Mouse (Mus musculus) layer of hippocampus, adult 11-12 months (tissue): ENCODE data around the gene H1fx.
"Not testable (repeated sequence)": the region's sequence is repeated elsewhere in the genome, so short reads cannot be mapped to it uniquely, and the experiment has no call there.

Source experiments
- DNase-seq: peaks from one replicate; pipeline ENCODE4 v3.0.0; 2022; ENCODE audit warnings: low spot score

H1fx gene

DNA sequence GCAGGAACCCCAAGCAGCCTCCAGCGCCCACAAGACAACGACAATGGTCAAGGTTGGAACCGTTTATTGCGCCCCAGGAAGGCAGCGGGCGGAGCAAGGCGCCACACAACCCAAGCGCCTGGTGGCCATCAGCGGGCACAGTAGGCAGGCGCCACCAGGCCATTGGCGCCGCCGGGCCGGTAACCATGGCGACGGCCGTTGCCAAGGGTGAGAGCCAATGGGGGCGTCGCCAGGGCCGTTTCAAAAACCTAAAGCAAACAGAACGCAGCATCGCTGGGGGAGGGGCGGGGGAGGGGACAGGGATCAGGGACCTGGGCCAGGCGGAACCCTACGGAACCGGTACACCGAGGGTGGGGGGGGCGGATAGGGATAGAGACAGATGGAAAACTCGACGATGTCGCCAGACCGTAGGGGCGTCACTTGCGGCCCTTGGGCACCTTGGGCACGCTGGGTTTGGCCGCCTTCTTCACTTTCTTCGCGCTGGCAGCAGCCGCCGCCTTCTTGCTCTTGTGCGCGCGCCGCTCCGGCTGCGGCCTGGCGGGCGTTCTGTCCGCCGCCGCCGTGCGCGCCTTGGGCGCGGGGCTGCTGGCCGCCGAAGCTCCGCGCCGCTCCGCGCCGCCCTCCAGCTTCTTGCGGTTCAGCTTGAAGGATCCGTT is 935 bp downstream of the H1fx start:
- DNase-seq = peak; percentile 83

DNA sequence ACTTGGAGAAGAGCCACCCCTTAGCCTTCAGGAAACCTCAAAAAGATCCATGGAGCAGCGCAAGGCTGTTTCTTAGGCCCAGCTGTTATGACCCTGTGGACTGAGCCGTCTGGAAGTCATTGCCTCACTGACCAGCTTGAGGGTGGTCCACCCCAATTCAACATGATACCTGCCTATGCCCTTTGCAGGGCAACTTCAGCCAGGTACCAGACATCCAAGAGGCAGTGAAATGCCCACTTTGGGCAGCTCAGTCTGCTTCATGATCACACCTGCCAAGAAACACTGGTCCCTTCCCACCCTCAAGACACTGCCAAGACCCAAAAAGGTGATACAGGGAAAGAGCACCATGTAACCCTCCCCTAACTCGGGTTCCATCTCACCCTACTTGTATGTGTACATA is 1.7 kb downstream of the H1fx start:
- DNase-seq = no peak

DNA sequence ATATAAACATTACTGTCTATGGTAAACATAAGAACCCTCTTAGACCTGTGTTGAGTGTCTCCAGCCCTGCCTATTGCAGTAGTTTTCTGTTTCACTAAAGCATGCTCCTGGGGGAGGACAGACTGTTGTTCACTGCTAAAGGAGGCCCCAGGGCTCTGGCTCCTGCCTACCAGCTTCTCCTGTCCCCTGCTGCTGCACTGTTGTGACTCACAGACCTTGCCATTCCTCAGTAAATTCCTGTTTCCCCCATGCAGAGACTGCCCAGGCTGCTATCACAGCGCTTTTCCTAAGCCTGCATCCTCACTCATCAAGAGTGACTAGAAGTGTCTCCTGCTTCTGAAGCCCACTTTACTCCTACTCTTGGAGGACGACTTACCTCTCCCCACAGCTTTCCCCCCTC is 11.4 kb downstream of the H1fx start:
- DNase-seq = no peak

DNA sequence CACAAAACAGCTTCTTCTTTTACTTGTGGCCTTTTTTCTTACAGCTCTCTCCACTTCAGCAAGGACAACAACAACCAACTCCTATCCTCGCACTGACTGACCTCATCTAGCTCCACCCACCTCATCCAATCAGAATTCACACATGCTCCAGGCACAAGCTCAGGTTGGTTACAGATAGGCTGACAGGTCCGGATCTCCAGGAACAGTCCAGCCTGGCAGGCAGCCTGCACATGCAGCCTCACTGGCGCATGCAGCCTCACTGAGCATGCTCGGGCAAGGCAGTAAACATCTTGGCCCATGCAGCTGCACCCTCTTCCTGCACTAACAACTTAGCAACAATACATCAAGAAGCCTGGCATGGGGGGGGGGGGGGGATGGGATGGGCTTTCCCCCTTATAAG is 19.0 kb downstream of the H1fx start:
- not testable (repeated sequence) for DNase-seq

DNA sequence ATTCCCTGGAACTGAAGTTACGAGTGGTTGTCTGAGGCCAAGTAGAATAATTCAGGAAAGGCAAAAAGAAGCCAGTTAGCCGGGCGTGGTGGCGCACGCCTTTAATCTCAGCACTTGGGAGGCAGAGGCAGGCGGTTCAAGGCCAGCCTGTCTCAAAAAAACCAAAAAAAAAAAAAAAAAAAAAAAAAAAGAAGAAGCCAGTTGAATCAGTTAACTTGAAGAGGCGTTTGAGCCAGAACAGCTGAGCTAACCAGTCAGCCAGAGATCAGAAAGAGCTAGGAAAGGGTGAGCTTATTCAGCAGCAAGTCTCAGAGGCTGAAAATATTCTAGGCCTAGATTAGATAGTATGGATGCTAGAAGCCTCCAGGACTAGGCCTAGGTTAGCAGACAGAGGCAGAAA is 39.3 kb downstream of the H1fx start:
- no peak for DNase-seq

DNA sequence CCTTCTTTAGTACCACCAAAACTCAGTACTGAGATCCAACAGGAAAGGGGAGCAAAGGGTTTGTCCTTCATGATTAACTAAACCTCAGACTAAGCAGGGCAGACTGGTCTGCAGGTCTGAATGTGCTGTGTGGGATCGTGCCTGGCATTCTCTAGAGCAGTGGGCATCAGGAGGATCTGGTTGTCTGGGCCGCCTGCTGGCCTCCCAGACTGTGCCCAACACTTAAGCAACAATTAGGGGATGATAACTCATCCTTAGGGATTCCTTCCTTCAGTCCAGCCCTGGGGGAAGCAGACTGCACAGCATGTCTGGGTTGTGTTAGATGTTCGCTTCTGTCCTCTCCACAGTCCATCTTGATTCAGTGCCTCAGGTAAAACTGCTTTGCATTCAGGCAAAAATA is 42.5 kb downstream of the H1fx start:
- DNase-seq = no peak

DNA sequence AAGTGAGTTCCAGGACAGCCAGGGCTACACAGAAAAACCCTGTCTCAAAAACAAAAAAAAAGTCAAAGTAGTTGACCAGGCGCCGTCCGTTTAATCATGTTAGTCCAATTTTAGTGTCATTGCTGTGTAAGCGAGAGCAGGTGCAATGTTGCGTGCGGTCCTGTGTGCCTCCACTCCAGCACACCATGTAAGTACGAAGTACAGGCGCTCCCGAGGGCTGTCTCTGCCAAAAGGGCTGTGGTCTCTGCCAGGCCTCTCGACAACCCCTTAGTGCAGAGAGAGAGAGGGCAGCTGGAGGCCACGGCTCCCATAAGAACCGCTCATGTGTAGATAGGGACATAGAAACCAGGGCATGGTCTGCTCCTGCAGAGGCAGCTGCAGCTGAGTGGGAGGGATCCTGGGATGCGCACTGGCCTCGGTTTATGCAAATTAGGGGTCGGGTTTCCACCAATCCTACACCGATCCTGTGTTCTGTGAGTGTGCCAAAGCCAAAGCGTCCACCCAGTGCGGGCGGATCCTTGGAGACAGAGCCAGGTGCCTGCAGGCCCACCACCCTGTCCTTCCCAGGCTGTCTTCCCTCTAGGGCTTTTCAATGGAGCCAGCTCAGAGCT is 44.2 kb downstream of the H1fx start:
- DNase-seq = no peak

DNA sequence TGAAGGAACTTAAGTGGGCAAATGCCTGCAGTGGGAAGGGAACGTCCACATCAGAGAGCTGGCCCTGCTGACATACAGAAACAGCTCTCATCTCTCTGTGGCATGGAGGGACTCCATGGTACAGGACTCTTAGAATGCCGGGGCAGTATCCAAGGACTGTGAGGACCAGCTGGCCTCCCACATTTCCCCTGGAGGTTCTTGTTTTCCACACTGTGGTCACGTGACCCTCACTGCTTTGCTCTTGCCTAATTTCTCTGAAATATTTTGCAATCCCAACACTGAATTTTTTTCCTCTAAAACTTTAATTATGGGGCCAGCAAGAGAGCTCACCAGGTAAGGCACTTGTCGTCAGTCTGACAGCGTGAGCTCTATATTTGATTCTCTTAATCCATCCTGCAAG is 46.4 kb downstream of the H1fx start:
- DNase-seq = no peak
